In the genomic region with DNA sequence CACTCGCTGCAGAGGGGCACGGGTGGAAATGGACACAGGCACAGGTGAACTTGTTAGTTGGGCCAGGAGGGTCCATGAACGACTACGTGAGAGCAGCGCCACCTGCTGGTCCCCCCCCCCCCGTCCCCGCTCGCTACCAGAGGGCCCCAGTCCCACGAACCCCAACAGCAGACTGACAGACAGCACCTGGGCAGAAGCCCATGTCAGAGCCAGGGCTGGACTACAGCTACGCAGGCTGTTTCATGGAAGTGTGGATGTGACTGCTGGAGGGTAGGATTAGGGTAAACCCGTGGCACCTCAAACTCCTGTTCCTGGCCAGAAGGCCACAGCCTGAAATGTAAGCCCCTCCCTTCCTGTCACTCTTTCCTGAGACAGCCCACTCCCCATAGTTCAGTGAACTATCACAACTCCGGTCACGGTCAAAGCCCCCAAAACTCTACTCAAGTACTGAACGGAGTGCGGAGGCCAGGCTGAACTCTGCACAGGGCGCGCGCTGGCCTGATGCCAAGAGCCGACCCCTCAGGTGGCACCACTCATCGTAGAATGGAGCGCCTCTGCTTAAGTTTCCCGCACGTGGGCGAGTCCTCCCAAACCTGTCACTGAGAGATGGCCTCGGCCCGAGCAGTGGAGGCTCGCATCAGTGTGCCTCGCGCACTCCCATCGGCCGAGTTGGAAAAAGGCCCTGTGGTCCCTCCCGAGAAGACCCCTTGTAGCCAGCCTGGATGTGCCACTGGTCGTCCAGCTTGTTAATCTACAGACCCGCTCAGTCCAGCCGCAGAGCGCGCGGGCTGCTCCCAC, we compare ENCODE assay signal across 8 mouse cellular contexts. TPM values are rescaled to one million over a fixed set of nuclear protein-coding genes. Genes with fewer than 3 reads are reported as not detected.
DNase-seq lines count a peak whose midpoint lies in the region; TF ChIP-seq lines count a peak whose summit lies in the region.

No protein-coding gene starts in this region.

- intact Hi-C loops in heart, postnatal 25 days (cut with DNase I) = loop anchor here (1.0 to 10.0 kb wide), 4 partner anchors 54 to 198 kb away; a partner anchor contains a TSS

- no peak for TF ChIP-seq POLR2A in embryonic fibroblast, embryonic 13.5 days (IDR thresholded peaks at IDR 0.05; ENCODE audit: low read depth, low read length)

- 0 out of 2 replicates have a peak, but pooled peaks cover 6% of the 10 kb centered on the region for H3K27me3 ChIP-seq in midbrain, embryonic 10.5 days (ENCODE audit: low read depth, poor library complexity, severe bottlenecking)

- 0 out of 2 replicates have a peak, but pooled peaks cover 2% of the 10 kb centered on the region for H3K4me1 ChIP-seq in embryonic fibroblast, embryonic 13.5 days (ENCODE audit: control insufficient read depth, insufficient read depth, low read length)
- peaks cover 48% of the 10 kb centered on the region for H3K4me1 ChIP-seq in midbrain, embryonic 10.5 days

- H3K4me3 ChIP-seq in layer of hippocampus, adult 2 months = peak overlapping the region; percentile 56
- peak overlapping the region; percentile 54 for H3K4me3 ChIP-seq in embryonic fibroblast, embryonic 13.5 days (ENCODE audit: insufficient read depth, low read length)
- peak overlapping the region; percentile 74 for H3K4me3 ChIP-seq in midbrain, embryonic 10.5 days

- WGBS in midbrain, embryonic 10.5 days = under 1% methylated on average over 38 of the region's 38 CpGs

- TF ChIP-seq CTCF in layer of hippocampus, adult 2 months (conservative IDR thresholded peaks at IDR 0.05) = peak; percentile 83
- TF ChIP-seq CTCF in embryonic fibroblast, embryonic 13.5 days (IDR thresholded peaks at IDR 0.05; ENCODE audit: borderline replicate concordance, insufficient read depth, low read length) = peak; percentile 52

- peaks cover 64% of the 10 kb centered on the region for H3K36me3 ChIP-seq in midbrain, embryonic 10.5 days

- peak overlapping the region; percentile 82 for H3K27ac ChIP-seq in layer of hippocampus, adult 2 months
- no peak overlapping the region for H3K27ac ChIP-seq in embryonic fibroblast, embryonic 13.5 days (ENCODE audit: insufficient read depth, low read length)
- peak overlapping the region; percentile 81 for H3K27ac ChIP-seq in midbrain, embryonic 10.5 days (replicated peaks)

- peak in 1 of 2 experiments; percentile 35 for DNase-seq in layer of hippocampus, adult 2 months (ENCODE audit: low spot score in 2 of 2)
- no peak for DNase-seq in layer of hippocampus, adult 9-11 months
- DNase-seq in adrenal gland, postnatal 10 days = peak; percentile 77
- peak; percentile 24 for DNase-seq in heart, postnatal 25 days (ENCODE audit: low spot score)
- DNase-seq in layer of hippocampus, postnatal 10 days (ENCODE audit: low spot score in 2 of 2) = peak; percentile 57 to 65
- peak; percentile 76 for DNase-seq in midbrain, embryonic 10.5 days (ENCODE audit: low spot score)
- peak; percentile 58 to 86 for DNase-seq in spleen, postnatal 4 days (ENCODE audit: low spot score in 2 of 2)

- no peaks in the 10 kb centered on the region for H3K9me3 ChIP-seq in midbrain, embryonic 10.5 days (replicated peaks)

RNA-seq across cellular contexts. Expression of a gene that starts 0.6 kb away (rescaled TPM):
- total RNA-seq in layer of hippocampus, adult 2 months (2021) = 10 to 100 TPM; 13.1 to 16.9 TPM
- total RNA-seq in adrenal gland, postnatal 10 days (2021) = 10 to 100 TPM; 47.6 to 51.3 TPM
- 42.8 and 44.1 TPM in 2 replicates for polyA plus RNA-seq in embryonic fibroblast, embryonic 13.5 days (2011; ENCODE audit: insufficient read length, low read depth, missing spikeins)
- 10 to 100 TPM; 31.2 to 35.7 TPM for total RNA-seq in heart, postnatal 25 days (2021)
- total RNA-seq in layer of hippocampus, postnatal 10 days (2021) = 10 to 100 TPM; 30.1 to 32.0 TPM
- polyA plus RNA-seq in midbrain, embryonic 10.5 days (2016; fragmentation: Nextera tagmentation; extraction: Ambion mirVana) = 132 and 133 TPM in 2 replicates

RNA-seq across cellular contexts. Expression of a gene that starts 0.8 kb away (rescaled TPM):
- 10 to 100 TPM; 60.0 to 70.4 TPM for total RNA-seq in layer of hippocampus, adult 2 months (2021)
- total RNA-seq in adrenal gland, postnatal 10 days (2021) = 10 to 100 TPM; 20.0 to 27.4 TPM
- 16.1 and 17.8 TPM in 2 replicates for polyA plus RNA-seq in embryonic fibroblast, embryonic 13.5 days (2011; ENCODE audit: insufficient read length, low read depth, missing spikeins)
- total RNA-seq in heart, postnatal 25 days (2021) = 1 to 10 TPM; 5.6 to 6.2 TPM
- 10 to 100 TPM; 61.1 to 71.1 TPM for total RNA-seq in layer of hippocampus, postnatal 10 days (2021)
- polyA plus RNA-seq in midbrain, embryonic 10.5 days (2016; fragmentation: Nextera tagmentation; extraction: Ambion mirVana) = 57.0 and 57.7 TPM in 2 replicates

RNA-seq across cellular contexts. Expression of a gene that starts 8.3 kb away (rescaled TPM):
- 10 to 100 TPM; 36.4 to 38.2 TPM for total RNA-seq in layer of hippocampus, adult 2 months (2021)
- total RNA-seq in adrenal gland, postnatal 10 days (2021) = 1 to 10 TPM; 3.8 to 9.5 TPM
- 16.0 and 20.8 TPM in 2 replicates for polyA plus RNA-seq in embryonic fibroblast, embryonic 13.5 days (2011; ENCODE audit: insufficient read length, low read depth, missing spikeins)
- 1 to 10 TPM; 1.2 to 1.8 TPM for total RNA-seq in heart, postnatal 25 days (2021)
- total RNA-seq in layer of hippocampus, postnatal 10 days (2021) = 100 to 1,000 TPM; 247 to 249 TPM
- polyA plus RNA-seq in midbrain, embryonic 10.5 days (2016; fragmentation: Nextera tagmentation; extraction: Ambion mirVana) = 32.4 and 41.9 TPM in 2 replicates

RNA-seq across cellular contexts. Expression of a gene that starts 14.1 kb away (rescaled TPM):
- 10 to 100 TPM in 1 of 2 experiments, 1 to 10 TPM in 1; 9.9 to 11.3 TPM for total RNA-seq in layer of hippocampus, adult 2 months (2021)
- 10 to 100 TPM; 33.0 to 37.3 TPM for total RNA-seq in adrenal gland, postnatal 10 days (2021)
- polyA plus RNA-seq in embryonic fibroblast, embryonic 13.5 days (2011; ENCODE audit: insufficient read length, low read depth, missing spikeins) = 31.6 and 52.4 TPM in 2 replicates
- 1 to 10 TPM; 6.8 to 7.5 TPM for total RNA-seq in heart, postnatal 25 days (2021)
- total RNA-seq in layer of hippocampus, postnatal 10 days (2021) = 10 to 100 TPM in 1 of 2 experiments, 1 to 10 TPM in 1; 7.8 to 10.2 TPM
- 13.0 and 13.7 TPM in 2 replicates for polyA plus RNA-seq in midbrain, embryonic 10.5 days (2016; fragmentation: Nextera tagmentation; extraction: Ambion mirVana)

RNA-seq across cellular contexts. Expression of a gene that starts 18.9 kb away (rescaled TPM):
- total RNA-seq in layer of hippocampus, adult 2 months (2021) = 1 to 10 TPM; 1.3 to 4.9 TPM
- total RNA-seq in adrenal gland, postnatal 10 days (2021) = 10 to 100 TPM in 1 of 2 experiments, 1 to 10 TPM in 1; 9.2 to 17.6 TPM
- 27.8 and 30.7 TPM in 2 replicates for polyA plus RNA-seq in embryonic fibroblast, embryonic 13.5 days (2011; ENCODE audit: insufficient read length, low read depth, missing spikeins)
- 10 to 100 TPM; 16.7 to 22.1 TPM for total RNA-seq in heart, postnatal 25 days (2021)
- total RNA-seq in layer of hippocampus, postnatal 10 days (2021) = 1 to 10 TPM; 2.6 to 2.8 TPM
- polyA plus RNA-seq in midbrain, embryonic 10.5 days (2016; fragmentation: Nextera tagmentation; extraction: Ambion mirVana) = 0.59 and 1.3 TPM in 2 replicates

Comparison
In these comparisons a context has a peak if more than half of its experiments do, and no peak if none do; other contexts are left out.
1. RNA of a gene that starts 8.3 kb away (total RNA-seq): 247 to 249 TPM in layer of hippocampus, postnatal 10 days; 36.4 to 38.2 TPM in layer of hippocampus, adult 2 months, 3.8 to 9.5 TPM in adrenal gland, postnatal 10 days and 1.2 to 1.8 TPM in heart, postnatal 25 days; every median in the first group is over 4 times any median in the second.
2. Peak in every context shown above with its lines, with median percentiles within 50 percentile points of each other: H3K4me3 ChIP-seq.